Mouse (Mus musculus): ENCODE measurements around the gene Plekhg4. TPM values are rescaled to one million over a fixed set of nuclear protein-coding genes. Genes with fewer than 3 reads are reported as not detected.

Gene Plekhg4
- polyA plus RNA-seq, 1 experiment from 2014 or later, result not detected

DNA sequence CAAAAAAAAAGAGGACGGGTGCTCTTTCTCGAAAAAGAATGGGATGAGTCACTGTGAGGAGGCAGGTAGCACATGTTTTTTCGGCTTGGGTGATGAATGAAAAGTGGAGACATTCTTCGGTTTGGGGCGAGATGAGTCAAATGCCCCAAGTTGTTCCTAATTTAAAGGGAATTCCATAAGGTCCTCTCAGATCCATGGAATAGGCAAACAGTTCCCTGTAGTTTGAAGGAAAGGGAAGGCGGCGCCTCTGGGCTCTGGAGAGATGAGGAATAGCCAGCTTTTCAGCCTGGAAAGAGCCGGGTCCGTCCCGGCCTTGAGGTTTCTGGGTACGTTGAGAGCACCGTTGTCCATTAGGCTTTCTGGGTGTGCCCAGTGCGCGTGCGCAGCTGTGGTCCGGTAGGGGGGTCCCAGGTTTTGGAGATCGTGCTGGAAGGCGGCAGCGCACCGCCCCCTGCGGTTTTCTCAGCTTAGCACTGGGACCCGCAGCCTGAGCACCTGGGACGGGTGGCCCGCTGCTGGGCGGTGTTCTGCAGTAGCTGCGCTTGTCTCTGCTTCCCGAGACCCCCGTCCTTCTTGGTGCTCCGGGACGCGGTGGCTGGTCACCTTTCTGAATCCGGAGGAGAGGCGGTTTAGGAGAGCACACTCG lies 24.5 kb upstream of the Plekhg4 start, which contains the start of gene Slc9a5:
Gene Slc9a5 (plus strand): TSS at position 394 of the 646 bp plus-strand sequence.
- Histone ChIP-seq H3K4me3 (ENCODE audit: low read depth, low read length) (peak within 1 kb of the TSS; percentile 63), H3K9ac (replicated peaks) (peak within 1 kb of the TSS; percentile 59), H3K4me2 (ENCODE audit: low read depth, low read length) (peak within 1 kb of the TSS; percentile 83), H3K4me1 (ENCODE audit: insufficient read depth) (peaks cover 39% of the 10 kb centered on the region), H3K9me3 (ENCODE audit: low read length) (no peaks in the 10 kb centered on the region), H3K27me3 (ENCODE audit: insufficient read depth, low read length) (peaks cover 43% of the 10 kb centered on the region), H3K27ac (ENCODE audit: low read depth) (peak within 1 kb of the TSS; percentile 41), H3K36me3 (replicated peaks; ENCODE audit: insufficient read depth, low read length) (no peaks in the 10 kb centered on the region)
- ATAC-seq (no peak), DNase-seq (peak; percentile 45)
- TF ChIP-seq EP300 (IDR thresholded peaks at IDR 0.05; ENCODE audit: low read depth), result no peak
- TF ChIP-seq CTCF (IDR thresholded peaks at IDR 0.05; ENCODE audit: low read depth), result peak; percentile 20; the same call in 1 of the 2 replicates
- under 1% methylated on average over 34 of the region's 34 CpGs for WGBS (ENCODE audit: insufficient replicate concordance)

DNA sequence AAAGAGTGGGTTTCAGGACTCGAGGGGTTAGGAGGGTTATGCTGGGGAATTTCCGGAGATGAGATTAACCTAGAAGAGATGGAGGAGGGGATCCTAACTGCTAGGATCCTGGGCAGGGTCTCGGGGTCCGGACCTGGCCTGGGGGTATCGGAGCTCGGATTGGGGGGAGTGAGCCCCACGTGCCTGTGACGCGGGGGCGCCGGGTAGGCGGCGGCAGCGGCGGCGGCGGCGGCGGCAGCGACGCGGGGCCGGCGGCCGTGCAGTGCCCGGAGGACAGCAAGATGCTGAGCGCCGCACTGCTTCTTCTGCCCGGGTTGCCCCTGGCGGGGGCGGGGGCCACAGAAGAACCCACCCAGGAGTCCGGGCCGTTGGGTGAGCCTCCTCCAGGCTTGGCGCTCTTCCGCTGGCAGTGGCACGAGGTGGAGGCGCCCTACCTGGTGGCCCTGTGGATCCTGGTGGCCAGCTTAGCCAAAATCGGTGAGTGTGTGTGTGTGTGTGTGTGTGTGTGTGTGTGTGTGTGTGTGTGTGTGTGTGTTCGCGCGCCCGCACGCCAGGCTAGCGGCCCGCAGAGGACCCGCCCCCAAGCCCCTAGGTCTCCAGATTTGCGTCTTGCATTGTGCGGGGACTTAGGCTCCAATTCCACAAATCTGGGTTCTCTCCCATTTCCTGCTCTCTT lies 23.8 kb upstream of the Plekhg4 start:
- Histone ChIP-seq H3K4me1 (ENCODE audit: insufficient read depth) (peaks cover 39% of the 10 kb centered on the region), H3K9me3 (ENCODE audit: low read length) (no peaks in the 10 kb centered on the region), H3K4me2 (ENCODE audit: low read depth, low read length) (peak overlapping the region; percentile 83), H3K36me3 (replicated peaks; ENCODE audit: insufficient read depth, low read length) (no peaks in the 10 kb centered on the region), H3K27me3 (ENCODE audit: insufficient read depth, low read length) (peaks cover 43% of the 10 kb centered on the region), H3K4me3 (ENCODE audit: low read depth, low read length) (peak overlapping the region; percentile 63), H3K9ac (replicated peaks) (peak overlapping the region; percentile 38), H3K27ac (ENCODE audit: low read depth) (no peak overlapping the region)
- no peak for ATAC-seq
- 2% methylated on average over 24 of the region's 48 CpGs for WGBS (ENCODE audit: insufficient replicate concordance)
- TF ChIP-seq CTCF (IDR thresholded peaks at IDR 0.05; ENCODE audit: low read depth) (no peak), EP300 (IDR thresholded peaks at IDR 0.05; ENCODE audit: low read depth) (no peak)
- DNase-seq, result peak; percentile 19

DNA sequence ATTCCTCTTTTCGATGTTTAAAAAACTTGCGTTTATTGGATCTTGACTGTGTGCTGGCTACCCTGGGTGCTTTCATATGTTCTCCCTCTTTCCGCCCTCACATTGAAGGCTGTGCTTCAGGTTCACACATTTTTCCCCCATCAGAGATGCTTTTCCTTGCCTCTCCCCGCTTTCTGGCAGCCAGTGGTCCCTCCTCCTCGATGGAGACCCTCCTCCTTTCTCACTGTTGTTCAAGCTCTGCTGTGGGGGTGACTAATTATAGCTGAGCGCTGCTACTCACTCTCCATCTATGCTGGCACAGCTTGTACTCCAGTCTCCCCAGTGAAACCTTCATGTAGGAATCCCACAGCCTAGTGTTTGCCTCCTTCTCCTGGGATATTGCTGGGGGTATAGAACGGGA lies 22.9 kb upstream of the Plekhg4 start:
- 56% methylated on average over 7 of the region's 7 CpGs for WGBS (ENCODE audit: insufficient replicate concordance)
- Histone ChIP-seq H3K4me3 (ENCODE audit: low read depth, low read length) (no peak overlapping the region), H3K27ac (ENCODE audit: low read depth) (no peak overlapping the region), H3K4me2 (ENCODE audit: low read depth, low read length) (no peak overlapping the region), H3K9me3 (ENCODE audit: low read length) (no peaks in the 10 kb centered on the region), H3K4me1 (ENCODE audit: insufficient read depth) (peaks cover 33% of the 10 kb centered on the region), H3K9ac (replicated peaks) (no peak overlapping the region), H3K27me3 (ENCODE audit: insufficient read depth, low read length) (peaks cover 43% of the 10 kb centered on the region), H3K36me3 (replicated peaks; ENCODE audit: insufficient read depth, low read length) (no peaks in the 10 kb centered on the region)
- DNase-seq (no peak), ATAC-seq (no peak)
- TF ChIP-seq CTCF (IDR thresholded peaks at IDR 0.05; ENCODE audit: low read depth) (no peak), EP300 (IDR thresholded peaks at IDR 0.05; ENCODE audit: low read depth) (no peak)

GRCm38 (mm10) chr8:105353583-105354135 lies 19.4 kb upstream of the Plekhg4 start:
- Histone ChIP-seq H3K4me1 (ENCODE audit: insufficient read depth) (peaks cover 7% of the 10 kb centered on the region), H3K4me2 (ENCODE audit: low read depth, low read length) (no peak overlapping the region), H3K9me3 (ENCODE audit: low read length) (no peaks in the 10 kb centered on the region), H3K27ac (ENCODE audit: low read depth) (no peak overlapping the region), H3K36me3 (replicated peaks; ENCODE audit: insufficient read depth, low read length) (no peaks in the 10 kb centered on the region), H3K9ac (replicated peaks) (no peak overlapping the region), H3K27me3 (ENCODE audit: insufficient read depth, low read length) (peaks cover 27% of the 10 kb centered on the region), H3K4me3 (ENCODE audit: low read depth, low read length) (no peak overlapping the region)
- WGBS (ENCODE audit: insufficient replicate concordance), result 78% methylated on average over 8 of the region's 8 CpGs
- no peak for ATAC-seq
- no peak for TF ChIP-seq CTCF (IDR thresholded peaks at IDR 0.05; ENCODE audit: low read depth)
- no peak for TF ChIP-seq EP300 (IDR thresholded peaks at IDR 0.05; ENCODE audit: low read depth)
- DNase-seq, result no peak

GRCm38 (mm10) chr8:105354549-105354948 lies 18.5 kb upstream of the Plekhg4 start:
- TF ChIP-seq EP300 (IDR thresholded peaks at IDR 0.05; ENCODE audit: low read depth) (no peak), CTCF (IDR thresholded peaks at IDR 0.05; ENCODE audit: low read depth) (no peak)
- Histone ChIP-seq H3K4me1 (ENCODE audit: insufficient read depth) (no peaks in the 10 kb centered on the region), H3K4me2 (ENCODE audit: low read depth, low read length) (no peak overlapping the region), H3K27me3 (ENCODE audit: insufficient read depth, low read length) (peaks cover 20% of the 10 kb centered on the region), H3K36me3 (replicated peaks; ENCODE audit: insufficient read depth, low read length) (no peaks in the 10 kb centered on the region), H3K4me3 (ENCODE audit: low read depth, low read length) (no peak overlapping the region), H3K9ac (replicated peaks) (no peak overlapping the region), H3K27ac (ENCODE audit: low read depth) (no peak overlapping the region; the same call in 1 of the 2 replicates), H3K9me3 (ENCODE audit: low read length) (no peaks in the 10 kb centered on the region)
- WGBS (ENCODE audit: insufficient replicate concordance), result 73% methylated on average over 4 of the region's 4 CpGs
- DNase-seq (no peak), ATAC-seq (no peak)

All from liver, postnatal 0 days (tissue).